In genomic region chr3:117749256-117749655, GRCm38 (mm10) we compare ENCODE assay signal across 26 mouse cellular contexts.
"Had no signal": no experiment of that assay in that cellular context is flagged by ENCODE, and none has a peak within 500 bp of the region (broad histone marks: within the 10 kb centered on the region; RNA-seq: fewer than 3 reads in every experiment).

No protein-coding gene starts in this region.

- H3K27ac ChIP-seq: heart, adult 2 months; heart, embryonic 13.5 days; heart, embryonic 15.5 days; hindbrain, embryonic 13.5 days; hindbrain, embryonic 15.5 days; kidney, embryonic 15.5 days; kidney, postnatal 0 days; left cerebral cortex, adult 2 months; limb, embryonic 13.5 days; limb, embryonic 15.5 days; liver, embryonic 12.5 days; liver, embryonic 14.5 days had no signal

- H3K27me3 ChIP-seq: heart, embryonic 13.5 days; heart, embryonic 15.5 days; hindbrain, embryonic 13.5 days; hindbrain, embryonic 15.5 days; kidney, embryonic 15.5 days; limb, embryonic 13.5 days; limb, embryonic 15.5 days; liver, embryonic 12.5 days had no signal

- H3K9me3 ChIP-seq: heart, embryonic 13.5 days; heart, embryonic 15.5 days; hindbrain, embryonic 13.5 days; hindbrain, embryonic 15.5 days; kidney, embryonic 15.5 days; limb, embryonic 13.5 days; limb, embryonic 15.5 days; liver, embryonic 12.5 days had no signal

- ATAC-seq: intestine, embryonic 16.5 days; liver, embryonic 12.5 days had no signal

- DNase-seq: gastrocnemius, postnatal 14 days; gastrocnemius, postnatal 36 days; heart, adult 11 months; heart, adult 2 months; heart, postnatal 14 days; heart, postnatal 36 days; kidney, adult 11 months; kidney, adult 2 months; kidney, adult 9 months; kidney, postnatal 14 days; kidney, postnatal 36 days; layer of hippocampus, adult 9-11 months; layer of hippocampus, postnatal 36 days had no signal

- H3K9ac ChIP-seq: heart, embryonic 13.5 days; heart, embryonic 15.5 days; hindbrain, embryonic 13.5 days; hindbrain, embryonic 15.5 days; kidney, embryonic 15.5 days; limb, embryonic 13.5 days; limb, embryonic 15.5 days; liver, embryonic 12.5 days; liver, embryonic 14.5 days had no signal

- H3K36me3 ChIP-seq: heart, embryonic 13.5 days; heart, embryonic 15.5 days; hindbrain, embryonic 13.5 days; hindbrain, embryonic 15.5 days; kidney, embryonic 15.5 days; limb, embryonic 13.5 days; limb, embryonic 15.5 days; liver, embryonic 12.5 days had no signal

- H3K4me2 ChIP-seq: heart, embryonic 11.5 days; heart, embryonic 13.5 days; heart, embryonic 15.5 days; hindbrain, embryonic 13.5 days; hindbrain, embryonic 15.5 days; kidney, embryonic 15.5 days; limb, embryonic 13.5 days; limb, embryonic 15.5 days; liver, embryonic 12.5 days had no signal

- H3K4me1 ChIP-seq: heart, embryonic 13.5 days; heart, embryonic 15.5 days; hindbrain, embryonic 13.5 days; hindbrain, embryonic 15.5 days; kidney, embryonic 15.5 days; limb, embryonic 13.5 days; limb, embryonic 15.5 days; liver, embryonic 12.5 days had no signal

- H3K4me3 ChIP-seq: heart, adult 2 months; heart, embryonic 13.5 days; heart, embryonic 15.5 days; hindbrain, embryonic 13.5 days; hindbrain, embryonic 15.5 days; kidney, embryonic 15.5 days; left cerebral cortex, adult 2 months; limb, embryonic 13.5 days; limb, embryonic 15.5 days; liver, embryonic 12.5 days had no signal
